Mouse (Mus musculus): ENCODE measurements around the gene Rho. TPM values are rescaled to one million over a fixed set of nuclear protein-coding genes. Genes with fewer than 3 reads are reported as not detected.

Rho gene
- total and polyA plus RNA-seq, 3 experiments: 0.11 TPM; not detected in 2

DNA sequence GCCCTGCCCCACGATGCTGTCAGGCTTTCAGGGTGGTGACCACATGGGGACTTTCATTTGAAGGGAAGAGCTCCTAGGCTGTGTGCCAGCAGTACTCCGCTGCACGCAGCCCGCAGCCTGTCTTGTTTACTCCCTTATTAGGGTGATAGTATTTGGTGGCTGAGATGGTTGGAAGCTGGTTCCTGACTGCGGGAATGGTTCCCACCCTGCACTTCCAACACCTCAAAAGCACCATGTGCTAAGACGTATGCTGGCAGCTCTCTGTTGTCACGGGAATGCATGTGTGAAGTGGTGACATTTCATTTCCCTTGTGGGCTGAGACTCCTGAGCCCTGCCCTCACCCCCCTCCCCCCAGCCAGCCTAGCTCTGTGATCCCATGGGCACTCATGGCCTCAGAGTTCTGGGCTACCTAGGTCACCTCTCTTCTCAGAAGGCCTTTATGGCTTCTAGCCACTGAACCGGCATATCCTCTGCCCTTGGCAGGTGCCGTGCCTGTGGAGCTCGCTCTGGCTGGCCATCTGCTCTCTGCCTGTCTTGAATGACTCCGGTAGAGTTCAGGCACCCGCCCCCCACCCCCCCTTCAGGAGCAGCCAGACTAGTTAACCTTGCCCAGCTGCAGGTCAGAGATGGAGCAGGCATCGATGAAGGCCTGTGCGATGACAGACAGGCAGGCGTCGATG lies 25.5 kb downstream of the Rho start:
- Histone ChIP-seq H3K27ac (ENCODE audit: control insufficient read depth, low read depth, low read length) (no peak overlapping the region), H3K36me3 (ENCODE audit: control insufficient read depth in 1 of 2, insufficient read depth in 2 of 2, low read length in 2 of 2) (no peaks in the 10 kb centered on the region), H3K4me1 (ENCODE audit: control insufficient read depth in 1 of 2, insufficient read depth in 2 of 2, low read length in 2 of 2) (no peaks in the 10 kb centered on the region), H3K4me3 (ENCODE audit: control insufficient read depth in 1 of 2, insufficient read depth in 1 of 2, low read depth in 2 of 2, low read length in 2 of 2) (no peak overlapping the region), H3K79me2 (ENCODE audit: control insufficient read depth, insufficient read depth, low read length, poor library complexity) (no peaks in the 10 kb centered on the region), H3K9ac (ENCODE audit: control insufficient read depth, low read depth, low read length, poor library complexity, severe bottlenecking) (no peak overlapping the region), H3K27me3 (ENCODE audit: control insufficient read depth in 1 of 2, insufficient read depth in 2 of 2, low read length in 2 of 2) (no peaks in the 10 kb centered on the region), H3K9me3 (replicated peaks; ENCODE audit: insufficient read depth, low read length) (no peaks in the 10 kb centered on the region)
- TF ChIP-seq NRF1 (IDR thresholded peaks at IDR 0.05; ENCODE audit: insufficient read depth, low read depth, low read length, poor library complexity, severe bottlenecking) (no peak), POLR2A (IDR thresholded peaks at IDR 0.05; ENCODE audit: control insufficient read depth in 1 of 2, insufficient read depth in 1 of 2, low read depth in 1 of 2, low read length in 2 of 2, poor library complexity in 1 of 2) (no peak), MYB (IDR thresholded peaks at IDR 0.05; ENCODE audit: low read depth, low read length) (no peak), ZC3H11A (IDR thresholded peaks at IDR 0.05; ENCODE audit: low read depth, low read length) (no peak), MXI1 (IDR thresholded peaks at IDR 0.05; ENCODE audit: low read depth, low read length) (no peak), USF1 (IDR thresholded peaks at IDR 0.05; ENCODE audit: low read depth, low read length) (no peak), USF2 (IDR thresholded peaks at IDR 0.05; ENCODE audit: borderline replicate concordance in 1 of 2, insufficient read depth in 1 of 2, low read depth in 1 of 2, low read length in 2 of 2) (no peak), MYC (IDR thresholded peaks at IDR 0.05; ENCODE audit: low read depth, low read length) (no peak), RCOR1 (IDR thresholded peaks at IDR 0.05; ENCODE audit: low read depth, low read length) (no peak), ZMIZ1 (IDR thresholded peaks at IDR 0.05; ENCODE audit: low read depth, low read length) (no peak), ZKSCAN1 (IDR thresholded peaks at IDR 0.05; ENCODE audit: low read depth, low read length) (no peak), GABPA (IDR thresholded peaks at IDR 0.05; ENCODE audit: low read depth, low read length) (no peak), NELFE (IDR thresholded peaks at IDR 0.05; ENCODE audit: low read depth, low read length) (no peak), MAX (IDR thresholded peaks at IDR 0.05; ENCODE audit: low read length) (no peak), ETS1 (IDR thresholded peaks at IDR 0.05; ENCODE audit: low read depth, low read length) (no peak)
- no peak for DNase-seq (ENCODE audit: low read depth, low spot score)

DNA sequence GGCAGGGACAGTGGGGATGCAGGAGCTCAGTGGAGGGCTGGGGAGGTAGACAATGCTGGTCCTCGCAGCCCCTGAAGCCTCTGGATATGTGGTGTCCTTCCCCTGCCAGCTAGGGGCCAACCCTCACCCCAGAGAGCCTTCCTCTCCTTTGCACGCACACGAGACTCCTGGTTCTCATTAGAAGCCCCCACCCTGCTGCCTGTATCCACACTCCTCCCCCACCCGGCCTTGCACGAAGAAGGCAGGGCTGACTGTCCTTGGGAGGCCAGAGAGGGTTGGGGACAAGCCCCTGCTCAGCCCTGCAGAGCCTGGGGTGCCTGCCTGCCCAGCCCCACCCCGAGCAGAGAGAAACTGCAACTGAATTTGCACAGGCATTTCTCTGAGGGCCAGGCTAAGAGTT lies 26.1 kb downstream of the Rho start:
- TF ChIP-seq SMC3 (IDR thresholded peaks at IDR 0.05; ENCODE audit: low read depth, low read length): no peak
- TF ChIP-seq RCOR1 (IDR thresholded peaks at IDR 0.05; ENCODE audit: low read depth, low read length): no peak
- TF ChIP-seq E2F4 (IDR thresholded peaks at IDR 0.05; ENCODE audit: borderline replicate concordance, low read depth, low read length): no peak
- no peak for TF ChIP-seq JUND (IDR thresholded peaks at IDR 0.05; ENCODE audit: low read depth, low read length)
- no peak for TF ChIP-seq MAZ (IDR thresholded peaks at IDR 0.05; ENCODE audit: low read depth, low read length)
- TF ChIP-seq MYB (IDR thresholded peaks at IDR 0.05; ENCODE audit: low read depth, low read length): no peak
- no peak for TF ChIP-seq EP300 (IDR thresholded peaks at IDR 0.05; ENCODE audit: low read depth in 1 of 2, low read length in 2 of 2)
- no peak for TF ChIP-seq RAD21 (IDR thresholded peaks at IDR 0.05; ENCODE audit: low read depth, low read length)
- TF ChIP-seq ZKSCAN1 (IDR thresholded peaks at IDR 0.05; ENCODE audit: low read depth, low read length): no peak
- TF ChIP-seq GABPA (IDR thresholded peaks at IDR 0.05; ENCODE audit: low read depth, low read length): no peak
- TF ChIP-seq NELFE (IDR thresholded peaks at IDR 0.05; ENCODE audit: low read depth, low read length): no peak
- TF ChIP-seq ZMIZ1 (IDR thresholded peaks at IDR 0.05; ENCODE audit: low read depth, low read length): no peak
- TF ChIP-seq NRF1 (IDR thresholded peaks at IDR 0.05; ENCODE audit: insufficient read depth, low read depth, low read length, poor library complexity, severe bottlenecking): no peak
- no peak for TF ChIP-seq ZNF384 (IDR thresholded peaks at IDR 0.05; ENCODE audit: low read depth, low read length)
- no peak for TF ChIP-seq TAL1 (IDR thresholded peaks at IDR 0.05; ENCODE audit: low read length)
- TF ChIP-seq BHLHE40 (IDR thresholded peaks at IDR 0.05; ENCODE audit: borderline replicate concordance, low read depth, low read length): no peak
- no peak for TF ChIP-seq SIN3A (IDR thresholded peaks at IDR 0.05; ENCODE audit: low read length)
- TF ChIP-seq KAT2A (conservative IDR thresholded peaks at IDR 0.05; ENCODE audit: low read depth, low read length): no peak
- no peak for TF ChIP-seq ELF1 (IDR thresholded peaks at IDR 0.05; ENCODE audit: low read depth, low read length)
- no peak for TF ChIP-seq MYC (IDR thresholded peaks at IDR 0.05; ENCODE audit: low read depth, low read length)
- Histone ChIP-seq H3K4me1 (ENCODE audit: control insufficient read depth in 1 of 2, insufficient read depth in 2 of 2, low read length in 2 of 2) (no peaks in the 10 kb centered on the region), H3K9me3 (replicated peaks; ENCODE audit: insufficient read depth, low read length) (no peaks in the 10 kb centered on the region), H3K79me2 (ENCODE audit: control insufficient read depth, insufficient read depth, low read length, poor library complexity) (no peaks in the 10 kb centered on the region), H3K27me3 (ENCODE audit: control insufficient read depth in 1 of 2, insufficient read depth in 2 of 2, low read length in 2 of 2) (no peaks in the 10 kb centered on the region), H3K27ac (ENCODE audit: control insufficient read depth, low read depth, low read length) (no peak overlapping the region), H3K9ac (ENCODE audit: control insufficient read depth, low read depth, low read length, poor library complexity, severe bottlenecking) (no peak overlapping the region), H3K4me3 (ENCODE audit: control insufficient read depth in 1 of 2, insufficient read depth in 1 of 2, low read depth in 2 of 2, low read length in 2 of 2) (no peak overlapping the region), H3K36me3 (ENCODE audit: control insufficient read depth in 1 of 2, insufficient read depth in 2 of 2, low read length in 2 of 2) (no peaks in the 10 kb centered on the region)
- no peak for DNase-seq (ENCODE audit: low read depth, low spot score)
